Mouse (Mus musculus): ENCODE results near the gene Gm8453. TPM values are rescaled to one million over a fixed set of nuclear protein-coding genes. Genes with fewer than 3 reads are reported as not detected.
"Not testable (repeated sequence)": the region's sequence is repeated elsewhere in the genome, so short reads cannot be mapped to it uniquely, and the experiment has no call there.

Gm8453 gene
- not detected in 2 replicates for polyA plus RNA-seq (2015; fragmentation: Nextera tagmentation; extraction: Ambion mirVana)

DNA sequence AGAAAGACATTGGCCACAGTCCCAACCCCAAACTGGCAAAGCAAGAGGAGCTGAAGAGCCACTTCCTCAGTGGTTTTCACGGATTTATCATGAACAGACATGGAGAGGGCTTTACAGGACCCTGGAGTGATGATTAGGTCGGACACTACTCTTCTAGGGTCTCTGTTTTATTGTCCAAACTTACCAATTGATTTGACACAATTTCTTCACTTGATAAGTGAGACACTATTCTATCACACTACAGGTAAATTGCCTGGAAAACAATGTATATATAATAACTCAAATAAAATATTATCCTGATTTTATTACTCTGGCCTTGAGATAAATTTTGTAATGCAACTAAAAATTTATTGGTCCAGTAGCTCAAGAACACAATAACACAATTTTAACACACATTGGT, at the start of gene Gm8453:
TSS of gene Gm8453 (minus strand) at position 101 of the 400 bp plus-strand sequence.
- not testable (repeated sequence) for H3K9me3 ChIP-seq (replicated peaks); H3K4me3 ChIP-seq (replicated peaks); H3K4me2 ChIP-seq; H3K27ac ChIP-seq; ATAC-seq (replicated peaks; ENCODE audit: low FRiP score); H3K36me3 ChIP-seq; H3K4me1 ChIP-seq; H3K27me3 ChIP-seq; H3K9ac ChIP-seq
- WGBS = 27% methylated on average over 2 of the region's 2 CpGs

DNA sequence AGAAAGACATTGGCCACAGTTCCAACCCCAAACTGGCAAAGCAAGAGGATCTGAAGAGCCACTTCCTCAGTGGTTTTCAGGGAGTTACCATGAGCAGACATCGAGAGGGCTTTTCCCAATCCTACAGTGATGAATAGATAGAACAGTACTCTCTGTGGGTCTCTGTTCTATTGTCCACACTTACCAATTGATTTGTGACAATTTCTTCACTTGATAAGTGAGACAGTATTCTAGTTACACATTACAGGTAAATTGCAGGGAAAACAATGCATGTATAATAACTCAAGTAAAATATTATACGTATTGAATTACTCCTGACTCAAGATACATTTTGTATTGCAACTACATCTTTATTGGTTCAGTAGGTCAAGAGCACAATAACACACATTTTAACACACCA, 28.1 kb downstream of the Gm8453 start, which contains the start of gene Gm8653:
TSS of gene Gm8653 (minus strand) at position 101 of the 400 bp plus-strand sequence.
- not testable (repeated sequence) for ATAC-seq (replicated peaks; ENCODE audit: low FRiP score); H3K27me3 ChIP-seq; H3K4me3 ChIP-seq (replicated peaks); H3K36me3 ChIP-seq; H3K4me1 ChIP-seq; H3K4me2 ChIP-seq; H3K9me3 ChIP-seq (replicated peaks); H3K27ac ChIP-seq; H3K9ac ChIP-seq
- WGBS = no CpG with 5 or more reads among the region's 2 CpGs

DNA sequence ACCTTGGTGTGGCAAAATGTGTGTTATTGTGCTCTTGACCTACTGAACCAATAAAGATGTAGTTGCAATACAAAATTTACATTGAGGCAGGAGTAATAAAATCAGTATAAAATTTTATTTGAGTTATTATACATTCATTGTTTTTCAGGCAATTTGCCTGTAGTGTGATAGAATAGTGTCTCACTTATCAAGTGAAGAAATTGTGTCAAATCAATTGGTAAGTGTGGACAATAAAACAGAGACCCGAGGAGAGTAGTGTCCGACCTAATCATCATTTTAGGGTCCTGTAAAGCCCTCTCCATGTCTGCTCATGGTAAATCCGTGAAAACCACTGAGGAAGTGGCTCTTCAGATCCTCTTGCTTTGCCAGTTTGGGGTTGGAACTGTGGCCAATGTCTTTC, 40.2 kb downstream of the Gm8453 start, which contains the start of gene Vmn1r143:
TSS of gene Vmn1r143 (plus strand) at position 301 of the 400 bp plus-strand sequence.
- not testable (repeated sequence) for H3K27ac ChIP-seq; H3K9me3 ChIP-seq (replicated peaks); H3K27me3 ChIP-seq; H3K36me3 ChIP-seq; H3K4me2 ChIP-seq; H3K4me3 ChIP-seq (replicated peaks); H3K9ac ChIP-seq; H3K4me1 ChIP-seq; ATAC-seq (replicated peaks; ENCODE audit: low FRiP score)
- no CpG with 5 or more reads among the region's 3 CpGs for WGBS

Other genes starting within 250 kb of the Gm8453 start
- gene Vmn1r137, start 234.9 kb downstream of the Gm8453 start, polyA plus RNA-seq (2015; fragmentation: Nextera tagmentation; extraction: Ambion mirVana) = not detected in 2 replicates
- not detected in 2 replicates for gene Vmn1r138, start 200.6 kb downstream of the Gm8453 start, polyA plus RNA-seq (2015; fragmentation: Nextera tagmentation; extraction: Ambion mirVana)
- not detected in 2 replicates for gene Gm6176, start 173.2 kb downstream of the Gm8453 start, polyA plus RNA-seq (2015; fragmentation: Nextera tagmentation; extraction: Ambion mirVana)
- gene Vmn1r139, start 160.4 kb downstream of the Gm8453 start, polyA plus RNA-seq (2015; fragmentation: Nextera tagmentation; extraction: Ambion mirVana) = not detected in 2 replicates
- gene Gm16451, start 111.2 kb downstream of the Gm8453 start, polyA plus RNA-seq (2015; fragmentation: Nextera tagmentation; extraction: Ambion mirVana) = not detected in 2 replicates
- gene Gm10666, start 94.7 kb downstream of the Gm8453 start, polyA plus RNA-seq (2015; fragmentation: Nextera tagmentation; extraction: Ambion mirVana) = not detected in 2 replicates
- gene Vmn1r142, start 65.4 kb downstream of the Gm8453 start, polyA plus RNA-seq (2015; fragmentation: Nextera tagmentation; extraction: Ambion mirVana) = not detected in 2 replicates
- not detected in 2 replicates for gene Vmn1r143, start 40.1 kb downstream of the Gm8453 start, polyA plus RNA-seq (2015; fragmentation: Nextera tagmentation; extraction: Ambion mirVana)
- gene Gm8653, start 28.2 kb downstream of the Gm8453 start, polyA plus RNA-seq (2015; fragmentation: Nextera tagmentation; extraction: Ambion mirVana) = not detected in 2 replicates
- gene Gm4187, start 100.2 kb upstream of the Gm8453 start, polyA plus RNA-seq (2015; fragmentation: Nextera tagmentation; extraction: Ambion mirVana) = not detected in 2 replicates
- not detected in 2 replicates for gene Gm8660, start 141.6 kb upstream of the Gm8453 start, polyA plus RNA-seq (2015; fragmentation: Nextera tagmentation; extraction: Ambion mirVana)
- not detected in 2 replicates for gene Vmn1r148, start 184.1 kb upstream of the Gm8453 start, polyA plus RNA-seq (2015; fragmentation: Nextera tagmentation; extraction: Ambion mirVana)
- not detected in 2 replicates for gene Vmn1r149, start 208.7 kb upstream of the Gm8453 start, polyA plus RNA-seq (2015; fragmentation: Nextera tagmentation; extraction: Ambion mirVana)
- gene Gm10665, start 234.6 kb upstream of the Gm8453 start, polyA plus RNA-seq (2015; fragmentation: Nextera tagmentation; extraction: Ambion mirVana) = not detected in 2 replicates